Mouse (Mus musculus): ENCODE data around the gene Tmem182.

Gene Tmem182

GRCm38 (mm10) chr1:40800908-40801307 lies 4.5 kb upstream of the Tmem182 start:
- DNase-seq, result no peak

- peak; percentile 71 to 72 for DNase-seq
Observed at GRCm38 (mm10) chr1:40802759-40803158, 2.6 kb upstream of the Tmem182 start.

- DNase-seq, result no peak
Observed at GRCm38 (mm10) chr1:40804118-40804517, 1.3 kb upstream of the Tmem182 start.

DNA sequence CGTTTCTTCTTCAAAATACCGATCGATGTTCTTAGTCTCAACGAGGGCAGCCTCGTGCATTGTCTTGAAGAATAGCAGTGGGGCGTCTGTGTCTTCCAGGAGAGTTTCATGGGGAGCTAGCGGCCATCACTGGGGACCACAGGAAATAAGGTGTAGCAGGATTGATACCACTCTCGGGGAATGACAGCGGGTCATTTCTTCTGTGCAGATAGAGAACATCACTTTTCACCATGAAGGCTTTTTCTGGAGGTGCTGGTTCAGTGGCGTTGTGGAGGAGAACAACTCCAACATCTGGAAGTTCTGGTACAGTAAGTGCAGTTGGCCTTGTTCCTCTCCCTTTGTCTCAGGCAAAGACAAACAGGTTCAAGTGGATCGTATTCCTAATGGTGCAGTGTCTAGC lies 490 bp downstream of the Tmem182 start:
- no peak for DNase-seq

DNA sequence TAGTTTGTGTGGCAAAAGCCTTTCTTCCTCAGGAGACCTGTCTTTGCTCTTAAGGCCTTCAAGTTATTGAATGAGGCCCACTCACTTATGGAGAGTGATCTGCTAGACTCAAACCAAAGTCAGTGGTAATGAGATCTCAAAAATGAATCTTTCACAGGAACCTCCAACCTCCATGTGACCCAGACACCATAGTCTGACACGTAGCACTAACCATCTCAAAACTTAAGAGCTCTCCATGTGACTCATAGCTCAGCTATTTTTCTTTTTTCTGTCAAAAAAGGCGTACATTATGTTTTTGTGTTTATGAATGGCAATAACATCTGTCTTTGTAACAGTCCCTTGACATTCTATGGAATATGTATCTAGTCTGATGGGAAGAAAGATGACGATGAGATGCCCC lies 3.2 kb downstream of the Tmem182 start:
- DNase-seq, result no peak

DNA sequence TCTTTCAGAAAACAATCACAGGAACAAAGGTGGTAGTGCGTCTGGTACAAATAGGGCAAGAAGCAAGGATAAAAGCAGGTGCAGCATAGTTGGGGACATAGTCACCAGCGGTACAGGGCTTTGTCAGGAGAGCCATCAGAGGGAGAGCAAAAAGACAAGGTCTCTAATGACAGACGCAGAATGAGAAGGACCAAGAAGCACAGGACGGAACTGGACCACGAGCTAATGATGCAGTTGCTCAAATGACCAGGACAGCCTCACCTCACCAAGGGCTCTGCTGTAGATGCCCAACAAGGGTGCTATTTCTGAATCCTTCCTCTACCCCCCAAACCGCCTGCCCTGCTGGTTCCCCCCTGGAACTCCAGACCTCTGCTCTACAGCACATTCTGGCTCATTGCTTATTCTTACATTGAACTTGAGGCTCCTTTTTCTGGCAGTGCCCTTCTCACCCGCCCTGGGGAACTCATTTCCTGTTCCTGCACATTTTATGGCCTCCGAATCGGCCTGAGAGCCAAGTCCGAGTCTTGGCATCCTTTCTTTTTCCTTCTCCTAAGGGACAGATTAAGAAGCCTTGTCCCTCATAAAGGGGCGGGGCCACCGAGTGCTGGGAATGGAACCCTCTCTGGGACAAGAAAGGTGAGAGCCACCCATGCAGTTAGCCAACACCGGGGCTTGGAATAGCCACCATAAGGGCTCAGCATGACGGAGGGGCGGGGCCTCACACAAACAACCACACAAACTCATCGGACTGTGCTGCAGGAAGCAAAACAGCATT lies 9.9 kb downstream of the Tmem182 start:
- peak; percentile 38 to 49 for DNase-seq

GRCm38 (mm10) chr1:40824517-40824916 lies 19.1 kb downstream of the Tmem182 start:
- no peak for DNase-seq

- DNase-seq, result no peak
Observed at GRCm38 (mm10) chr1:40824936-40825335, 19.5 kb downstream of the Tmem182 start.

- DNase-seq, result no peak
Observed at GRCm38 (mm10) chr1:40825826-40826225, 20.4 kb downstream of the Tmem182 start.

GRCm38 (mm10) chr1:40829213-40829914 lies 24.0 kb downstream of the Tmem182 start:
- no peak for DNase-seq

DNA sequence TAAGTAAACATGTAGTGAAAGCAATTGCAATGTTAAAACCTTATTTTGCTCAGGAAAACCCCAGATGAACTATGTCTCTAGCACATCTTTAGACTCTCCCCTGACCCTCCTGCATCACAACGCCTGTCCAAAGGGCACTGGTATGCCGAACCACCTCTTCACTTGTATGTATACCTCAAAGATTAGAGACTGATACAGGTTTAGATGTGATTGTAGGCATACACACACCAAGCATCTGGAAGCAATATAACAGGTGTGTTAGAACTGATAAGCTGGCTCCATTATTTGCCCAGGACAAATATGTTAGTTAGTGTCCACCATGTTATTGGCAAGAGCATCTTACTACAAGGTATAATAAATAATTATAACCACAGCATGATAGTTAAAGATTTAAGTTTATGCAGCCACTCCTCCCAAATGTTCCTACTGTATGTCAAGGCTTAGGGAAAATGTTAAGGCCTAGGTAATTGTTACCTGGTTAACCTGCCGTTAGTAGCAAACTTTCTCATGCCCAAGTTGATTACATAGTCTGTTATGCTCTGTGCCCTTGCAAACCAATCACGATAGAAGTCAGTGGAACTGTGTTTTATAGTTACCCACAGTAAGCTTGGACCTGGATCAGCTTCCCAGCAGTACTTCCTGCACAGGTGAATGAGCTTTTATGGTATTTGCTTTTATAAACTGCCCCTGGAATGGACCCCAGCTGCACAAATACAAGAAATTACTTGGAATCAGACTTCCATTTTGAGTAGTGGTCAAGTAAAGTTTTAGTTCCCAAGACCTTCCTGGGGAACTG lies 25.5 kb downstream of the Tmem182 start:
- DNase-seq, result no peak

DNA sequence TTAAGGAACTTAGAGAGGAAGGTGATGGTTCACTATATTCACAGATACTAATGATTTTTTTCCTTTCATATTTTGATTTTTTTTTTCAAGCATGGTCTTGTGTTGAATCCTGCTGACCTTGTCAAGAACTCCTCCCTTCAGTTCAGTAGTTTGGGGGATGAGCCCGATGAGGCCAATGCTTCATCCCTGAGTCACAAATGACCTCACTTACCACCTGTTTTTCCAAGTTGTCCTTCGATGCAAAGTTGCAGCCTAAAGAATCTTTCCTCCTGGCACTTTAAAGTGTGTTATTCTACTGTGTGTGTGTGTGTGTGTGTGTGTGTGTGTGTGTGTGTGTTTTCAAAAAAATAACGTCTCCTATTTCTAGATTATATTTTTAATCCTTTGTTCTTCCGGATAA lies 30.1 kb downstream of the Tmem182 start:
- no peak for DNase-seq

- no peak for DNase-seq
Observed at GRCm38 (mm10) chr1:40840605-40841004, 35.2 kb downstream of the Tmem182 start.

GRCm38 (mm10) chr1:40841032-40841761 lies 35.8 kb downstream of the Tmem182 start:
- no peak for DNase-seq

- peak; percentile 77 for DNase-seq
Observed at GRCm38 (mm10) chr1:40844616-40845015, 39.2 kb downstream of the Tmem182 start.

DNA sequence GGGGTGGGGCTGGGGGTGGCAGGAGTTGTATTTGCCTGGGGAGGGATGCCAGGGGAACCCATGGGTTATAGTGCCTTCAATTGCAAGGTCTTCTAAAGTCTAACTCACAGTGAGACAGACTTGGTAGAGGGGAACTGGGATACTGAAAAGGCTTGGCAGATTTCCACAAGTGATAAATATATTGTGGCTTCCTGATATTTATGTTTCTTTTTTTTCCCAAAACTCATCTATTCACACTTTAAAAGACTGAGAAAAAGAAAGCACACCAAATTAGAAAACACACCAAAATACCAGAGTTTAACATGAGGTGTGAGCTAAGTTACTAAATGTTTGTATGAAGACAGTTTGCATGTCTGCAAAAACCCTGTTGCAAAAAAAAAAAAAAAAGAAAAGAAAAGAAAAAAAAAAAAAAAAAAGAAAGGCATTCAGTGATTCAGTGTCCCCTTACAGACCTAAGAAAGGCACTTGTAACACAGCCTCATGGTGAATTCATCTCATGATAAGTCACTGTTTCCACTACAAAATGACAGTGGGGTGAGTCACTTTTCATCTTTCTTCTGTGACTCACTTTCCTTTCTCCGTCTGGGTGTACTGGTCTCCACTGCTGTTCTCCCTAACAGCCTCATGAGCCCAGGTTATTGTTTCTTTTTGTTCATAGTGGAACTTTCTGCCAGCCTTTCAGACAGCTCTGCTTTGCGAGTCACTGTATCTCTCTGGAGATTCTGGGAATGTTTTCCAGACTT lies 42.0 kb downstream of the Tmem182 start:
- no peak for DNase-seq

DNA sequence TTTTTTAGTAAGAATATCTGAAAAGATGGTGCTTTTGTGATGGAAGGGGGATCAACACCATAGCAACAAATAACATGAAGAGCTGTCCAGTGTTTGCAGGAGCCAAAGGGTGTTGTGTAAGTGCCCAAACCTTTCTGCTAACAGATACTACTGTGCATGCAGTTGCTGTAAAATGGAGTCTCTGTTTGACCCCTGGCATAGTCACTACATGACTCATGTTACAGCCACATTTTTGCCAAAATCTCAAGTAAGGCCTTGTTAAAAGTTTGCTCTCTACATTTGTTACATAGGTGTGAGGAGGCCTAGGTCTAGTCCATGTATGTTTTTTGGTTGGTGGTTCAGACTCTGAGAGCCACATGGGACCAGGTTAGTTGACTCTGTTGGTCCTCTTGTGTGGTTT lies 45.9 kb downstream of the Tmem182 start:
- no peak for DNase-seq

- no peak for DNase-seq
Observed at GRCm38 (mm10) chr1:40855268-40855667, 49.9 kb downstream of the Tmem182 start.

DNA sequence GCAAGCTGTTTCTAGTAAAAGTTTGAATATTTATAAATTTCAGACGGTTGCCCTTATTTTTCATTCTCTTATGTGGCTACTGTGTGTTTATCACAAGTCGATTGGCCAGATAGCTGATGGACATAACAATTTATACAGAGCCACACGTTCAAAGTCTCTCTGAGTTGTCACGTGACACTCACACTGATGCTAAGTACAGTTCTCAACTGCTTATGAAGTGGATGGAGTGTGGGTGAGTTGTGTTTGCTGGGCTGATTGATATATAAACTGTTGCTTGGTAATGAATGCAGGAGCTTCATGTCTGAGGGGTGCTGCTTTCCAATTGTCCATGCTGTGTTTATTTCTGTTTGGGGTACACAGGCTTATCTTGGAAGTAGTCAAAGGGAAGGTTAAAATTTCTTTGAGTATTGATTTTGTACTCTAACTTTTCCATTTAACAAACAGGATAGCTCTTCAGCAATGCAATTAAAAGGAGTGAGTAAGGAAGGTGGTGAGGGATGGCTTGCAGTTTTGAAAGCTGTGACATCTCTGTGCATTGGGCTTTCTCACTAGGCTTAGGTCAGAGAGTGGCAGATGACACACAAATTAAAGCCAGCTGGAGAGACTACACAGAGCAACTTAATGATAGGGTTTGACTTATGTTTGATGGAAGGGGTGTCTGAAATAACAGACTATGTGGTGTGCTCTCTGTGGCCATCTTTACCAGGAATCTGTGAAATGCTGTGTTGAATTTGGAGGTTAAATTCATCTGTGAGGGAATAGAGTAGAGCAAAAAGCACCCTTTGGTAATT lies 51.6 kb downstream of the Tmem182 start:
- DNase-seq, result no peak

GRCm38 (mm10) chr1:40865043-40865442 lies 59.6 kb downstream of the Tmem182 start:
- no peak for DNase-seq

DNA sequence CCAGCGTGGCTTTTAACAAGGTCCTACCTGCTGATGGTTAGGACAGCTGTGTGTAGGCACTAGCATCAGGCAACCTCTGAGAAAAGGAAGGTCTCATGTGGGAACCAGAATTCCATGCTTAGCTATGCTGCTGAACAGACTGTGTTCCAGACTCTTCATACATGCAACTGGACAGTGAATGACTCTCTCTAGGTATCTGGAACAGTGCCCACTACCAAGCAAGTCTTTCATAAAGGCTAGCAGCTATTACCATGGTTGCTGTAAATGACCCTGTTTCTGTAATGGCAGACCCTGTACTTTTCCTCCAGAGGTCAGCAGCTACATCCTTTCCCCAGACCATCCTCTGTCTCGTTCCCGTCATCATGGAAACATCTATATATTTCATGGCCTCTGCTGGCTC lies 61.7 kb downstream of the Tmem182 start:
- no peak for DNase-seq

Measured in kidney, postnatal 4 days (tissue).